Mouse (Mus musculus) embryo, embryonic 11.5 days (tissue): Measurements from ENCODE around the gene Megf8.

Experiments
- DNase-seq: peaks from one replicate; pipeline ENCODE4 v3.0.0-alpha.2; 2012; ENCODE audit warnings: low read depth, low spot score

Gene Megf8

GRCm38 (mm10) chr7:25333596-25334307, 16.8 kb downstream of the Megf8 start:
- DNase-seq = peak; percentile 57

- DNase-seq = no peak
Observed at GRCm38 (mm10) chr7:25334472-25334871, 17.5 kb downstream of the Megf8 start.

GRCm38 (mm10) chr7:25339329-25339728, 22.4 kb downstream of the Megf8 start:
- no peak for DNase-seq

- DNase-seq = no peak
Observed at GRCm38 (mm10) chr7:25341000-25341784, 24.2 kb downstream of the Megf8 start.

- DNase-seq = no peak
Observed at GRCm38 (mm10) chr7:25348861-25349260, 31.9 kb downstream of the Megf8 start.

- DNase-seq = no peak
Observed at GRCm38 (mm10) chr7:25358721-25359206, 41.8 kb downstream of the Megf8 start.

- no peak for DNase-seq
Observed at GRCm38 (mm10) chr7:25363151-25363550, 46.2 kb downstream of the Megf8 start.

- DNase-seq = no peak
Observed at GRCm38 (mm10) chr7:25363632-25364031, 46.7 kb downstream of the Megf8 start.

GRCm38 (mm10) chr7:25365937-25366625, 49.1 kb downstream of the Megf8 start:
- no peak for DNase-seq

GRCm38 (mm10) chr7:25367632-25368293, 50.8 kb downstream of the Megf8 start:
- no peak for DNase-seq

- DNase-seq = no peak
Observed at GRCm38 (mm10) chr7:25368333-25368732, 51.4 kb downstream of the Megf8 start.

- no peak for DNase-seq
Observed at GRCm38 (mm10) chr7:25369058-25369749, 52.2 kb downstream of the Megf8 start, which contains the start of gene Cnfn. Gene Cnfn, minus strand, starts transcription at chr7:25369724.

GRCm38 (mm10) chr7:25372441-25372840, 55.5 kb downstream of the Megf8 start:
- no peak for DNase-seq

GRCm38 (mm10) chr7:25376556-25376955, 59.6 kb downstream of the Megf8 start:
- peak; percentile 46 for DNase-seq

GRCm38 (mm10) chr7:25377100-25377700, 60.2 kb downstream of the Megf8 start:
- no peak for DNase-seq

- no peak for DNase-seq
Observed at GRCm38 (mm10) chr7:25378181-25379100, 61.5 kb downstream of the Megf8 start.

GRCm38 (mm10) chr7:25379551-25380351, 62.8 kb downstream of the Megf8 start:
- peak; percentile 54 for DNase-seq

GRCm38 (mm10) chr7:25380392-25381283, 63.7 kb downstream of the Megf8 start:
- DNase-seq = no peak
